Mouse (Mus musculus) limb, embryonic 11.5 days (tissue): ENCODE results near the gene Olfr1373. TPM values are rescaled to one million over a fixed set of nuclear protein-coding genes. Genes with fewer than 3 reads are reported as not detected.

Experiments
- ATAC-seq: fragments of 200-750 bp; cut with Nextera tagmentation; 2 replicates; pipeline ENCODE4 v1.8.0; 2017; ENCODE audit warnings: low read depth; ENCODE audit not compliant: insufficient number of reproducible peaks, low FRiP score, low TSS enrichment
- DNase-seq: peaks from one replicate; pipeline ENCODE4 v3.0.0-alpha.2; 2015; ENCODE audit warnings: low spot score
- H3K27ac ChIP-seq: fragments of 300-500 bp; sonication (generic); replicated peaks from 2 replicates; pipeline ENCODE4 v1.5.1; 2014; ENCODE audit warnings: low read depth, mild to moderate bottlenecking, low read length
- H3K27me3 ChIP-seq: fragments of 300-500 bp; sonication (generic); 2 replicates; pipeline ENCODE4 v1.6.1; 2014; ENCODE audit warnings: mild to moderate bottlenecking, low read length, mixed read lengths; ENCODE audit not compliant: control insufficient read depth, insufficient read depth
- H3K36me3 ChIP-seq: fragments of 300-500 bp; sonication (generic); 2 replicates; pipeline ENCODE4 v1.6.1; 2014; ENCODE audit warnings: mild to moderate bottlenecking, low read length, moderate library complexity, mixed read lengths; ENCODE audit not compliant: control insufficient read depth, insufficient read depth
- H3K4me1 ChIP-seq: fragments of 300-500 bp; sonication (generic); 2 replicates; pipeline ENCODE4 v1.6.1; 2014; ENCODE audit warnings: low read length, mixed read lengths; ENCODE audit not compliant: control insufficient read depth, insufficient read depth
- H3K4me2 ChIP-seq: fragments of 300-500 bp; sonication (generic); 2 replicates; pipeline ENCODE4 v1.6.1; 2014; ENCODE audit warnings: low read depth, mild to moderate bottlenecking, moderate library complexity; ENCODE audit not compliant: severe bottlenecking
- H3K4me3 ChIP-seq: fragments of 300-500 bp; sonication (generic); 2 replicates; pipeline ENCODE4 v1.5.1; 2014; ENCODE audit warnings: low read depth, low read length
- H3K9ac ChIP-seq: fragments of 300-500 bp; sonication (generic); 2 replicates; pipeline ENCODE4 v1.6.1; 2014; ENCODE audit warnings: mild to moderate bottlenecking, low read length
- H3K9me3 ChIP-seq: fragments of 300-500 bp; sonication (generic); 2 replicates; pipeline ENCODE4 v1.6.1; 2016; ENCODE audit warnings: low read length; ENCODE audit not compliant: control insufficient read depth
- WGBS: fragments of 180-500 bp; shearing (Covaris S2); extraction: QIAGEN DNeasy Blood & Tissue Kit; methylation state at CpG from one replicate; pipeline ENCODE4 v1.1.7; 2014; 5-methylcytosine and 5-hydroxymethylcytosine counted together
- microRNA-seq: library from miRNA; unstranded; fragments of <30 nt; microRNA quantifications from one replicate; pipeline ENCODE4, GENCODE M21; 2016
- polyA plus RNA-seq: library from polyadenylated mRNA; unstranded; fragments of >200 nt; fragmentation: Nextera tagmentation; extraction: Ambion mirVana; gene quantifications from 2 replicates; pipeline ENCODE4 v1.2.1, GENCODE M21; 2014

Gene Olfr1373
- polyA plus RNA-seq, 1 experiment from 2014 or later, result not detected

DNA sequence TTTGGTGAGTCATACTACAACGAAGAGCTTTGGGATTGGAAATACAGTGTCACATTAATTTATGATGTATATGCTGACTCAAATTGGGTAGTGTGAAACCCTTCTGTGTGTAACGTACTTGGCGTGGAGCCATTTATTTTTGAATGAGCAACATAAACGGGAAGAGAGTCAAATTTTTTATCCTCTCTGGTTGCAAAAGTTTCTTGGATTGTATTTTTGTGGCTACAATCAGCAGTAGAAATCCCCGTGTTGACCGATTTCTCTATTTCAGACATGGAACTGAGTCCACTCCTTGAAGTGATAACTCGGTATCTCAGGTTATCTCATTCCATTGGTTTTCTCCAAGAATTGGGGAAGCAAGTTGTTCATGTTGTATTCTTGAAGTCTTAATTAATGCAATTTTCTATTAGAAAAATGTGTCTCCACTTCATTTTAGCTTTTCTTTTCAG, 45.5 kb downstream of the Olfr1373 start:
- 6% methylated on average over 7 of the region's 7 CpGs for WGBS
- Histone ChIP-seq H3K9ac (peak overlapping the region; percentile 99), H3K4me2 (peak overlapping the region; percentile 77), H3K9me3 (no peaks in the 10 kb centered on the region), H3K27me3 (no peaks in the 10 kb centered on the region), H3K4me1 (peaks cover 16% of the 10 kb centered on the region), H3K36me3 (no peaks in the 10 kb centered on the region; the same call in 1 of the 2 replicates), H3K4me3 (peak overlapping the region; percentile 76), H3K27ac (no peak overlapping the region)
- no peak for ATAC-seq
- DNase-seq, result no peak

DNA sequence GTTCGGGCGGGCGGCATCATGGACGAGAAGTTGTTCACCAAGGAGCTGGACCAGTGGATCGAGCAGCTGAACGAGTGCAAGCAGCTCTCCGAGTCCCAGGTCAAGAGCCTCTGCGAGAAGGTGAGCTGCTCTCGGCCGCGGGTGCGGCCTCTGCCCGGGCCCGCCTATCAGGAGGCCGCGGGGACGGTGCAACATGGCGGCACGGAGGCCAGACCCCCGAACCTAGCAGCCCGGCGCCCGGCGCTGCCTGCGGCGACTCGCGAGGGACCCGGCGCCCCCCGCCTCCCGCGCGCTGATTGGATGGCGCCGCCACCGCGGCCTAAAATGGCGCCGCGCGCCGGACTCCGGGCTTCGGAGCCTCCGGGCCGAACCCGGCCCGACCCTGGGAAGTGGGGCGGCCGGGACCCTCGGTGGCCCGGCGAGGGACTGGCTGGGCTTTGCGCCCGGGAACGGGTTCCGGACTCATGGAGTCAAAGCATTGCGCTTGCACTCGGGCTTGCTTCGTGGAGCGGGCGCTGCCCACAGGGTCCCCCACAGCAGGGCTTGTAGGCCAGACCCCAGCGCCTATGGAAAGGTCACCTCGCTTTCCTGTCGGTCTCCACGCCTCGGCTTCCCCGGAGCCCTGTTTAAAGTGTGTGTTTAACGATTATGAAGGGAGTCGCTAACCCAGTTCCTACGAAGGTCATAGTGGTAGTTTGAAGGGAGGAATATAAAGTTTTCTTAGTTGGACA, 46.1 kb downstream of the Olfr1373 start:
- Histone ChIP-seq H3K4me1 (peaks cover 16% of the 10 kb centered on the region), H3K4me3 (peak overlapping the region; percentile 76), H3K9ac (peak overlapping the region; percentile 99), H3K36me3 (no peaks in the 10 kb centered on the region; the same call in 1 of the 2 replicates), H3K27ac (peak overlapping the region; percentile 98), H3K27me3 (no peaks in the 10 kb centered on the region), H3K9me3 (no peaks in the 10 kb centered on the region), H3K4me2 (peak overlapping the region; percentile 77)
- ATAC-seq (peak; percentile 77), DNase-seq (peak; percentile 86)
- WGBS, result 0% methylated on average over 61 of the region's 72 CpGs

- DNase-seq (peak; percentile 98), ATAC-seq (peak; percentile 98)
- H3K4me1 ChIP-seq, result peaks cover 16% of the 10 kb centered on the region
- under 1% methylated on average over 53 of the region's 53 CpGs for WGBS
- no peaks in the 10 kb centered on the region for H3K27me3 ChIP-seq
- H3K4me3 ChIP-seq, result peak within 1 kb of the TSS; percentile 76
- peak within 1 kb of the TSS; percentile 99 for H3K9ac ChIP-seq
- peak within 1 kb of the TSS; percentile 98 for H3K27ac ChIP-seq
- H3K9me3 ChIP-seq, result no peaks in the 10 kb centered on the region
- H3K36me3 ChIP-seq, result no peaks in the 10 kb centered on the region; the same call in 1 of the 2 replicates
- H3K4me2 ChIP-seq, result peak within 1 kb of the TSS; percentile 77
Observed at GRCm38 (mm10) chr11:52098398-52098946, 46.9 kb downstream of the Olfr1373 start, which contains the start of gene Ppp2ca. Ppp2ca (plus strand) TSS chr11:52098681.

DNA sequence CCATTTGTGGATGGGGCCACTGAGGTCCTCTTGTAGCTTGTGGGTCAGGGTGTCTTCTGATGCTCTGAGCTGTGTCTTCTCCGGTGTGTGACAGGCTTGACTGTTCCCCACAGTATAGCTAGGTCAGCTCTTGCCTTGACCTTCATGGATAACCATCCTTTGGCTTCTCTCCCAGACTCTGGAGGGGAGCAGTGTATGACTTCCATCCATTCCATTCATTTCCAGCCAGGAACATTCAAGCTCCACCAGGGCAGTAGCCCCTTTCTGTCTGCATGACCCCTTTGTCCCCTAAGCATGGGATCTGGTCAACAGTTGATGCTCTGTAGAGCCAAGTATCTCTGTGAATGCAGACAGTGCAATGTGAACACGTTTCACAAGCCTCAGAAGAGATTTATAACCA, 47.7 kb downstream of the Olfr1373 start:
- H3K9me3 ChIP-seq, result no peaks in the 10 kb centered on the region
- WGBS, result 73% methylated on average over 2 of the region's 2 CpGs
- H3K4me3 ChIP-seq, result no peak overlapping the region
- H3K27ac ChIP-seq, result no peak overlapping the region
- peaks cover 16% of the 10 kb centered on the region for H3K4me1 ChIP-seq
- ATAC-seq (no peak), DNase-seq (no peak)
- H3K4me2 ChIP-seq, result peak overlapping the region; percentile 59; the same call in 1 of the 2 replicates
- no peak overlapping the region for H3K9ac ChIP-seq
- no peaks in the 10 kb centered on the region for H3K27me3 ChIP-seq
- no peaks in the 10 kb centered on the region; the same call in 1 of the 2 replicates for H3K36me3 ChIP-seq

- DNase-seq, result no peak
- Histone ChIP-seq H3K27me3 (no peaks in the 10 kb centered on the region), H3K4me3 (no peak overlapping the region), H3K9ac (no peak overlapping the region), H3K4me1 (peaks cover 16% of the 10 kb centered on the region), H3K9me3 (no peaks in the 10 kb centered on the region), H3K4me2 (no peak overlapping the region), H3K36me3 (no peaks in the 10 kb centered on the region; the same call in 1 of the 2 replicates), H3K27ac (no peak overlapping the region)
- WGBS, result 73% methylated on average over 3 of the region's 3 CpGs
- no peak for ATAC-seq
Observed at GRCm38 (mm10) chr11:52097016-52097415, 48.3 kb downstream of the Olfr1373 start.

Small RNA genes within 50 kb of the gene (microRNA-seq; reads per million reads assigned to microRNA genes)
- not detected for gene Gm24157
- 17.7 reads per million, percentile 27 among the genes with 10 or more reads in this experiment for gene Mir3061

Other genes starting within 250 kb of the Olfr1373 start
- gene Cdkn2aipnl, start 177.9 kb downstream of the Olfr1373 start, polyA plus RNA-seq, result 129 and 139 TPM in 2 replicates
- gene Ube2b, start 144.8 kb downstream of the Olfr1373 start, polyA plus RNA-seq, result 170 and 191 TPM in 2 replicates
- 9.6 and 13.3 TPM in 2 replicates for gene Cdkl3, start 141.3 kb downstream of the Olfr1373 start, polyA plus RNA-seq
- gene Ppp2ca, start 46.8 kb downstream of the Olfr1373 start, polyA plus RNA-seq, result 112 and 117 TPM in 2 replicates
- not detected in 2 replicates for gene Olfr1371, start 68.5 kb upstream of the Olfr1373 start, polyA plus RNA-seq
- 915 and 1,008 TPM in 2 replicates for gene Skp1a, start 86.5 kb upstream of the Olfr1373 start, polyA plus RNA-seq
- gene Tcf7, start 137.5 kb upstream of the Olfr1373 start, polyA plus RNA-seq, result 19.4 and 20.8 TPM in 2 replicates
- 189 and 191 TPM in 2 replicates for gene Vdac1, start 215.3 kb upstream of the Olfr1373 start, polyA plus RNA-seq